Mouse (Mus musculus): Measurements from ENCODE around the gene Phlda3. TPM values are rescaled to one million over a fixed set of nuclear protein-coding genes. Genes with fewer than 3 reads are reported as not detected.
A peak's percentile ranks its signal among the peaks of the same experiment; 100 is the strongest.

The Phlda3 gene
- polyA plus RNA-seq, 1 experiment from 2014 or later: 32.1 TPM

DNA sequence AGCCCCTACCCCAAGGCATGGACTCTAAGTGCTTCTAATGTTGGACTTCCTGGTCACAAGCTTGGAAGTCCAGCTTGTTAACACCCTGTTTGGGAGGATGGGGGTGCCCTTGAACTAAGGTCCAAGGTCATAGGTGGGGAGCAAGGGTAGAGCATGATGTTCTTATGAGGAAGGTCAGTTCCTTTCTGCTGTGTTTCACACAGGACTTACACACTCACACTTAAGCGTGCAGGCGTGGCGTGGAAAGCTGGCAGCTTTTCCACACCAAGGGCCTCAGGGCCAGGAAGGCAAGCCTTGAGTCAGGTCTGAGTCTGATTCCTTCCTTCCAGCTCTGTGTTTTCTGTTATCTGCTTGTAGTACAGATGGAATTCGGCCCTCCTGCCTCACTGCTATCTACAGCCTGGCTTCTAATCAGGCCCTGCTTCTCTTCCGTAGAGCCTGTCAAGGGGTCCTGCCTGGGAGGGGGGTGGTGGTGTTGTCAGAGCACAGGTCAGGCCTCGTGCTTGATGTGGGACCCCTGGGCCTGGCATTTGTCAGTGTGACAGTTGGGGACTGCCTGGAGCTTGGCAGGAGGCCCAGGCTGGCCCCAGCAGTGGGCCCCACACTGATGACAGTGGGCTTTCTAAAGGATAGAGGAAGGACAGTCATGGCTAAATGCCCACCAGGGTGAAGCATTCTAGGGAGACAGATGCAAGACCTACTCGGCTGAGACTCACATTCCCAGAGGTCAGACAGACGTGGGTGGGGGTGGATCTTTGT lies 34.5 kb downstream of the Phlda3 start:
- H3K36me3 ChIP-seq: no peaks in the 10 kb centered on the region
- H3K9me3 ChIP-seq: no peaks in the 10 kb centered on the region
- H3K9ac ChIP-seq: no peak overlapping the region
- no peak overlapping the region for H3K4me2 ChIP-seq
- WGBS: 53% methylated on average over 8 of the region's 8 CpGs
- H3K27me3 ChIP-seq: no peaks in the 10 kb centered on the region
- H3K4me1 ChIP-seq (replicated peaks): peaks cover 14% of the 10 kb centered on the region
- no peak overlapping the region for H3K4me3 ChIP-seq
- peak; percentile 84 for ATAC-seq (ENCODE audit: low read depth)
- H3K27ac ChIP-seq (replicated peaks): peak overlapping the region; percentile 28; the same call in 1 of the 2 replicates

GRCm38 (mm10) chr1:135807546-135807945 lies 41.6 kb downstream of the Phlda3 start:
- no peak overlapping the region for H3K4me3 ChIP-seq
- H3K36me3 ChIP-seq: no peaks in the 10 kb centered on the region
- no peak overlapping the region for H3K9ac ChIP-seq
- WGBS: 28% methylated on average over 10 of the region's 10 CpGs
- no peak overlapping the region for H3K27ac ChIP-seq (replicated peaks)
- no peak for ATAC-seq (ENCODE audit: low read depth)
- no peaks in the 10 kb centered on the region for H3K27me3 ChIP-seq
- peaks cover under 1% of the 10 kb centered on the region; the same call in 1 of the 2 replicates for H3K4me1 ChIP-seq (replicated peaks)
- H3K4me2 ChIP-seq: no peak overlapping the region
- H3K9me3 ChIP-seq: no peaks in the 10 kb centered on the region

- Histone ChIP-seq H3K27ac (replicated peaks) (no peak overlapping the region), H3K9me3 (no peaks in the 10 kb centered on the region), H3K4me2 (no peak overlapping the region), H3K36me3 (no peaks in the 10 kb centered on the region), H3K9ac (no peak overlapping the region), H3K4me3 (no peak overlapping the region), H3K4me1 (replicated peaks) (peaks cover 8% of the 10 kb centered on the region), H3K27me3 (no peaks in the 10 kb centered on the region; the same call in 1 of the 2 replicates)
- no peak for ATAC-seq (ENCODE audit: low read depth)
- WGBS: 56% methylated on average over 2 of the region's 2 CpGs
Measured at GRCm38 (mm10) chr1:135810180-135810579, 44.3 kb downstream of the Phlda3 start.

DNA sequence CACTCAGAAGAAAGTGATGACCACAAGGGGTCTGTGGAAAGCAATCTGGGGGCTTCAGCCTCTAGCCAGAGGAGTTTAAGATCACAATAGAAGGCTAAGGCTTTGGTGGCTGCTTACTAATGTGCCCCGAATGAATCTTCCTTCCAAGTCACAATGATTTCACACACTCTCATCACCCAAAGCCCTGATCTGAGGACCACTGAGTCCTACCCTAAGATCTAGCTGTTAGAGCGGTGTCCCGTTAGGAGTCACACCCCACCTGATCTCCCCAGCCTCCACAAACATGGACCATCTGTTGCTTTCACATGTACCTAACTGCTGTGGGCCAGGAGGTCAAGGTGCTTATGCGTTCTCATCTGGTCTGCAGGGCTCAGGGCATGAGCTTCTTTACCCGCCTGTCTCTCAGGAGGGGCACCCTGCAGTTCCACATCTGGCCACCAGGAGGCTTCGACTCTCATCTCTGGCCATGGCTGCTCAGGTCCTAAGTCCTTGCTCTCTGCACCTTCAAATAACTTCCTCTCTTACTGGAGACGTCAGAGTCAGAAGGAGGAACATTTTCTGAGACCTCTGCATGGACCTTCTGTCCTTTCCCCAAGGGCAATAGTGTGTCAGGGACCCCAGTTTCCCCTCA lies 45.2 kb downstream of the Phlda3 start:
- H3K27ac ChIP-seq (replicated peaks): no peak overlapping the region
- no peaks in the 10 kb centered on the region for H3K36me3 ChIP-seq
- H3K4me2 ChIP-seq: no peak overlapping the region
- no peak overlapping the region for H3K4me3 ChIP-seq
- H3K9me3 ChIP-seq: no peaks in the 10 kb centered on the region
- peaks cover 8% of the 10 kb centered on the region for H3K4me1 ChIP-seq (replicated peaks)
- H3K9ac ChIP-seq: no peak overlapping the region
- WGBS: 32% methylated on average over 7 of the region's 7 CpGs
- H3K27me3 ChIP-seq: peaks cover 9% of the 10 kb centered on the region
- ATAC-seq (ENCODE audit: low read depth): peak; percentile 45; the same call in 1 of the 2 replicates

DNA sequence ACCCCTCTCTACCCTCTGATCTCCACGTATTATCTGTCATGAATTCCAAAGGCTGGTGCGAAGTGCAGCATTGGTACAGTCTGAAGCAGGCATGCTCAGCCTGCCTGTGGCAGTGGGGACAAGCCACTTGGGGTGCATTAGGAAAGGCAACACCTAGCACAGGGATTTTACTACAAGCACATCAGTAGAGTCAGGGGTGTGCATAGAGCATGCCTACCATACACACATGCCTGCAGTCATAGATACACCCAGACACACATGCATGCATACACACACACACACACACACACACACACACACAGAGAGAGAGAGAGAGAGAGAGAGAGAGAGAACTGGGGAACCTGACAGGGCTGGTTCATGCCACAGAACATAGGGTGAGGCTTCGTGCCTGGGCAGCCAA lies 46.3 kb downstream of the Phlda3 start:
- Histone ChIP-seq H3K9ac (no peak overlapping the region), H3K4me1 (replicated peaks) (peaks cover 8% of the 10 kb centered on the region), H3K4me3 (no peak overlapping the region), H3K27ac (replicated peaks) (no peak overlapping the region), H3K4me2 (no peak overlapping the region), H3K9me3 (no peaks in the 10 kb centered on the region), H3K27me3 (peaks cover 20% of the 10 kb centered on the region), H3K36me3 (no peaks in the 10 kb centered on the region)
- no peak for ATAC-seq (ENCODE audit: low read depth)
- 98% methylated on average over 3 of the region's 3 CpGs for WGBS

- no peak for ATAC-seq (ENCODE audit: low read depth)
- H3K9ac ChIP-seq: no peak overlapping the region
- H3K9me3 ChIP-seq: no peaks in the 10 kb centered on the region
- H3K27ac ChIP-seq (replicated peaks): no peak overlapping the region
- H3K4me1 ChIP-seq (replicated peaks): peaks cover 8% of the 10 kb centered on the region
- H3K36me3 ChIP-seq: no peaks in the 10 kb centered on the region
- WGBS: 53% methylated on average over 2 of the region's 2 CpGs
- H3K27me3 ChIP-seq: peaks cover 24% of the 10 kb centered on the region
- no peak overlapping the region for H3K4me3 ChIP-seq
- H3K4me2 ChIP-seq: no peak overlapping the region
Measured at GRCm38 (mm10) chr1:135812618-135813017, 46.7 kb downstream of the Phlda3 start.

GRCm38 (mm10) chr1:135813071-135813470 lies 47.2 kb downstream of the Phlda3 start:
- H3K36me3 ChIP-seq: no peaks in the 10 kb centered on the region
- ATAC-seq (ENCODE audit: low read depth): no peak
- peaks cover 9% of the 10 kb centered on the region for H3K4me1 ChIP-seq (replicated peaks)
- peaks cover 28% of the 10 kb centered on the region for H3K27me3 ChIP-seq
- no peak overlapping the region for H3K4me2 ChIP-seq
- 69% methylated on average over 4 of the region's 4 CpGs for WGBS
- H3K27ac ChIP-seq (replicated peaks): no peak overlapping the region
- H3K9me3 ChIP-seq: no peaks in the 10 kb centered on the region
- H3K9ac ChIP-seq: no peak overlapping the region
- H3K4me3 ChIP-seq: no peak overlapping the region

DNA sequence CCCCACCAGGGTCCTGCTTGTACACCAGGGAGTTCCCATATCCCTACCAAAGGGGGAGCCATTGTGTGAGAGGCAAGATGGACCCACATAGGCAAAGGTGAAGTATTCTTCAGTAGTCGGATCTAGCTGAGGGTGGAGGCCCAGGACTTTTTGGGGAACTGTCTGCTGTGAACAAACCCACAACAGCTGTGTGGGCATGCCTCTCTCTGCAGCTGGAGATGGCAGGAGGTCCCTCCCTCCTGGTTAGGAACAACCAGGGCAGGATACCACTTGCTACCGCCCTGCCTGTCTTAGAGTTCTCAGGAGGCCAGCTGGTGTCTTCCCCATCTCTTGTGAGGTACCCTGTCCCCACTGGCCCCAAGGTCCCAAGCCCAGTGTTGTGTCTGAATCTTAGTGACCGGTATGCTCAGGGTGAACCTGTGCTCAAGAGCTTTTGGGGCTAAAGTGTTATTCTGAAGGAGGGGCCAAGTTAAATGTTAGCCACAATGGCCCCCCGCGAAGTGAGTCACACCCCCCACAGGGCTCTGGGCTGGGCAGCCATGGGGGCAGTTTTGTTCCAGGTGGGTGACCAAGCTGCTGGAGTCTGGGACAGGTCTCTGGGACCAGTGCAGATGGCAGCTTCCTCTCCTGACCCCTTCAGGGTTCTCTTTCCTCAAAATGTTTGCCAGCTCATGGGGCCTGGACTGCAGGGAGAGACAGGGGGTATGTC lies 47.9 kb downstream of the Phlda3 start:
- ATAC-seq (ENCODE audit: low read depth): no peak
- peaks cover 17% of the 10 kb centered on the region for H3K4me1 ChIP-seq (replicated peaks)
- H3K9ac ChIP-seq: no peak overlapping the region
- H3K4me2 ChIP-seq: no peak overlapping the region
- no peak overlapping the region for H3K4me3 ChIP-seq
- peaks cover 36% of the 10 kb centered on the region for H3K27me3 ChIP-seq
- H3K9me3 ChIP-seq: no peaks in the 10 kb centered on the region
- no peaks in the 10 kb centered on the region for H3K36me3 ChIP-seq
- 80% methylated on average over 5 of the region's 5 CpGs for WGBS
- no peak overlapping the region for H3K27ac ChIP-seq (replicated peaks)

- no peak for ATAC-seq (ENCODE audit: low read depth)
- no peak overlapping the region for H3K27ac ChIP-seq (replicated peaks)
- no peak overlapping the region for H3K4me3 ChIP-seq
- H3K36me3 ChIP-seq: no peaks in the 10 kb centered on the region
- H3K4me2 ChIP-seq: no peak overlapping the region
- H3K4me1 ChIP-seq (replicated peaks): peaks cover 21% of the 10 kb centered on the region
- H3K9ac ChIP-seq: no peak overlapping the region
- WGBS: 82% methylated on average over 5 of the region's 5 CpGs
- no peaks in the 10 kb centered on the region for H3K9me3 ChIP-seq
- peaks cover 43% of the 10 kb centered on the region for H3K27me3 ChIP-seq
Measured at GRCm38 (mm10) chr1:135814531-135814930, 48.6 kb downstream of the Phlda3 start.

GRCm38 (mm10) chr1:135817595-135817994 lies 51.7 kb downstream of the Phlda3 start:
- WGBS: 70% methylated on average over 4 of the region's 4 CpGs
- Histone ChIP-seq H3K9me3 (no peaks in the 10 kb centered on the region), H3K4me3 (no peak overlapping the region), H3K27ac (replicated peaks) (no peak overlapping the region), H3K4me1 (replicated peaks) (peaks cover 20% of the 10 kb centered on the region), H3K4me2 (no peak overlapping the region), H3K36me3 (no peaks in the 10 kb centered on the region), H3K9ac (no peak overlapping the region), H3K27me3 (peaks cover 68% of the 10 kb centered on the region)
- ATAC-seq (ENCODE audit: low read depth): no peak

- Histone ChIP-seq H3K9ac (peak within 1 kb of the TSS; percentile 74), H3K27me3 (peaks cover 74% of the 10 kb centered on the region), H3K4me1 (replicated peaks) (peaks cover 13% of the 10 kb centered on the region), H3K27ac (replicated peaks) (no peak within 1 kb of the TSS), H3K36me3 (no peaks in the 10 kb centered on the region), H3K9me3 (no peaks in the 10 kb centered on the region), H3K4me2 (peak within 1 kb of the TSS; percentile 98), H3K4me3 (peak within 1 kb of the TSS; percentile 55)
- ATAC-seq (ENCODE audit: low read depth): peak; percentile 52
- under 1% methylated on average over 63 of the region's 63 CpGs for WGBS
Measured at GRCm38 (mm10) chr1:135818481-135819086, 52.7 kb downstream of the Phlda3 start, which contains the start of gene Lad1. Gene Lad1 (plus strand): TSS chr1:135818598.

Data from neural tube, embryonic 13.5 days (tissue).